Mouse (Mus musculus): ENCODE results near the gene Dars2. TPM values are rescaled to one million over a fixed set of nuclear protein-coding genes. Genes with fewer than 3 reads are reported as not detected.

Dars2 gene
- polyA plus RNA-seq, 1 experiment from 2014 or later, result 15.3 TPM

- Histone ChIP-seq H3K4me2 (replicated peaks; ENCODE audit: low read depth) (no peak overlapping the region), H3K36me3 (ENCODE audit: control insufficient read depth, insufficient read depth) (peaks cover 25% of the 10 kb centered on the region), H3K9ac (ENCODE audit: low read depth, low read length) (no peak overlapping the region), H3K27ac (ENCODE audit: low read depth, low read length) (no peak overlapping the region), H3K4me3 (ENCODE audit: low read depth, low read length) (no peak overlapping the region), H3K4me1 (replicated peaks; ENCODE audit: control insufficient read depth, insufficient read depth, low read length) (no peaks in the 10 kb centered on the region), H3K9me3 (ENCODE audit: control insufficient read depth) (no peaks in the 10 kb centered on the region), H3K27me3 (replicated peaks; ENCODE audit: control insufficient read depth, insufficient read depth, low read length) (no peaks in the 10 kb centered on the region)
- no peak for TF ChIP-seq CTCF (IDR thresholded peaks at IDR 0.05; ENCODE audit: low read depth)
- no peak for ATAC-seq
Observed at GRCm38 (mm10) chr1:161040855-161041254, 29.6 kb downstream of the Dars2 start.

GRCm38 (mm10) chr1:161040426-161040770 is 30.1 kb downstream of the Dars2 start:
- Histone ChIP-seq H3K27me3 (replicated peaks; ENCODE audit: control insufficient read depth, insufficient read depth, low read length) (no peaks in the 10 kb centered on the region), H3K27ac (ENCODE audit: low read depth, low read length) (no peak overlapping the region), H3K36me3 (ENCODE audit: control insufficient read depth, insufficient read depth) (peaks cover 25% of the 10 kb centered on the region), H3K9ac (ENCODE audit: low read depth, low read length) (no peak overlapping the region), H3K4me3 (ENCODE audit: low read depth, low read length) (no peak overlapping the region), H3K4me2 (replicated peaks; ENCODE audit: low read depth) (no peak overlapping the region), H3K4me1 (replicated peaks; ENCODE audit: control insufficient read depth, insufficient read depth, low read length) (no peaks in the 10 kb centered on the region), H3K9me3 (ENCODE audit: control insufficient read depth) (no peaks in the 10 kb centered on the region)
- TF ChIP-seq CTCF (IDR thresholded peaks at IDR 0.05; ENCODE audit: low read depth), result no peak
- no peak for ATAC-seq
- WGBS, result 45% methylated on average over 1 of the region's 1 CpGs

- TF ChIP-seq CTCF (IDR thresholded peaks at IDR 0.05; ENCODE audit: low read depth), result no peak
- 24% methylated on average over 3 of the region's 3 CpGs for WGBS
- Histone ChIP-seq H3K4me2 (replicated peaks; ENCODE audit: low read depth) (no peak overlapping the region), H3K4me1 (replicated peaks; ENCODE audit: control insufficient read depth, insufficient read depth, low read length) (no peaks in the 10 kb centered on the region), H3K27me3 (replicated peaks; ENCODE audit: control insufficient read depth, insufficient read depth, low read length) (no peaks in the 10 kb centered on the region), H3K9me3 (ENCODE audit: control insufficient read depth) (no peaks in the 10 kb centered on the region), H3K9ac (ENCODE audit: low read depth, low read length) (no peak overlapping the region), H3K27ac (ENCODE audit: low read depth, low read length) (no peak overlapping the region), H3K4me3 (ENCODE audit: low read depth, low read length) (no peak overlapping the region), H3K36me3 (ENCODE audit: control insufficient read depth, insufficient read depth) (peaks cover 25% of the 10 kb centered on the region)
- ATAC-seq, result no peak
Observed at GRCm38 (mm10) chr1:161039741-161040425, 30.6 kb downstream of the Dars2 start.

GRCm38 (mm10) chr1:161038968-161039721 is 31.3 kb downstream of the Dars2 start:
- H3K9me3 ChIP-seq (ENCODE audit: control insufficient read depth), result no peaks in the 10 kb centered on the region
- peaks cover 25% of the 10 kb centered on the region for H3K36me3 ChIP-seq (ENCODE audit: control insufficient read depth, insufficient read depth)
- WGBS, result 19% methylated on average over 3 of the region's 3 CpGs
- ATAC-seq, result no peak
- TF ChIP-seq CTCF (IDR thresholded peaks at IDR 0.05; ENCODE audit: low read depth), result no peak
- no peak overlapping the region for H3K4me3 ChIP-seq (ENCODE audit: low read depth, low read length)
- no peak overlapping the region for H3K9ac ChIP-seq (ENCODE audit: low read depth, low read length)
- peak overlapping the region; percentile 35; the same call in 1 of the 2 replicates for H3K27ac ChIP-seq (ENCODE audit: low read depth, low read length)
- H3K4me1 ChIP-seq (replicated peaks; ENCODE audit: control insufficient read depth, insufficient read depth, low read length), result no peaks in the 10 kb centered on the region
- H3K4me2 ChIP-seq (replicated peaks; ENCODE audit: low read depth), result no peak overlapping the region
- no peaks in the 10 kb centered on the region for H3K27me3 ChIP-seq (replicated peaks; ENCODE audit: control insufficient read depth, insufficient read depth, low read length)

- Histone ChIP-seq H3K4me3 (ENCODE audit: low read depth, low read length) (no peak overlapping the region), H3K36me3 (ENCODE audit: control insufficient read depth, insufficient read depth) (peaks cover 25% of the 10 kb centered on the region), H3K4me1 (replicated peaks; ENCODE audit: control insufficient read depth, insufficient read depth, low read length) (no peaks in the 10 kb centered on the region), H3K27ac (ENCODE audit: low read depth, low read length) (no peak overlapping the region), H3K9me3 (ENCODE audit: control insufficient read depth) (no peaks in the 10 kb centered on the region), H3K27me3 (replicated peaks; ENCODE audit: control insufficient read depth, insufficient read depth, low read length) (no peaks in the 10 kb centered on the region), H3K4me2 (replicated peaks; ENCODE audit: low read depth) (peak overlapping the region; percentile 4; the same call in 1 of the 2 replicates), H3K9ac (ENCODE audit: low read depth, low read length) (no peak overlapping the region)
- no peak for ATAC-seq
- TF ChIP-seq CTCF (IDR thresholded peaks at IDR 0.05; ENCODE audit: low read depth), result no peak
- 32% methylated on average over 3 of the region's 3 CpGs for WGBS
Observed at GRCm38 (mm10) chr1:161038004-161038403, 32.5 kb downstream of the Dars2 start.

- H3K9ac ChIP-seq (ENCODE audit: low read depth, low read length), result no peak overlapping the region
- no peaks in the 10 kb centered on the region for H3K4me1 ChIP-seq (replicated peaks; ENCODE audit: control insufficient read depth, insufficient read depth, low read length)
- 18% methylated on average over 3 of the region's 3 CpGs for WGBS
- no peak for ATAC-seq
- H3K27ac ChIP-seq (ENCODE audit: low read depth, low read length), result no peak overlapping the region
- H3K4me3 ChIP-seq (ENCODE audit: low read depth, low read length), result peak overlapping the region; percentile 0; the same call in 1 of the 2 replicates
- H3K9me3 ChIP-seq (ENCODE audit: control insufficient read depth), result no peaks in the 10 kb centered on the region
- H3K36me3 ChIP-seq (ENCODE audit: control insufficient read depth, insufficient read depth), result peaks cover 25% of the 10 kb centered on the region
- peak overlapping the region; percentile 66 for H3K4me2 ChIP-seq (replicated peaks; ENCODE audit: low read depth)
- TF ChIP-seq CTCF (IDR thresholded peaks at IDR 0.05; ENCODE audit: low read depth), result no peak
- H3K27me3 ChIP-seq (replicated peaks; ENCODE audit: control insufficient read depth, insufficient read depth, low read length), result no peaks in the 10 kb centered on the region
Observed at GRCm38 (mm10) chr1:161037599-161037998, 32.9 kb downstream of the Dars2 start.

Measured in intestine, postnatal 0 days (tissue).